Comparison of ENCODE assay signal across 10 mouse cellular contexts in genomic region chr1:80830196-80830794, GRCm38 (mm10).
DNase-seq lines count a peak whose midpoint lies in the region; ATAC-seq lines count a peak whose summit lies in the region.
"Had no signal": no experiment of that assay in that cellular context is flagged by ENCODE, and none has a peak within 500 bp of the region (broad histone marks: within the 10 kb centered on the region; RNA-seq: fewer than 3 reads in every experiment).

No protein-coding gene starts in this region.

- H3K4me1 ChIP-seq in hindbrain, embryonic 13.5 days (replicated peaks), result no peaks in the 10 kb centered on the region
- no peaks in the 10 kb centered on the region for H3K4me1 ChIP-seq in hindbrain, embryonic 10.5 days (replicated peaks)
- H3K4me1 ChIP-seq: heart, embryonic 15.5 days had no signal

- DNase-seq in hindbrain, embryonic 10.5 days (ENCODE audit: low spot score), result no peak
- peak; percentile 39 for DNase-seq in right cerebral cortex, adult 18-20 months
- no peak for DNase-seq in right cerebral cortex, postnatal 14 days
- DNase-seq in embryo, embryonic 10.5 days (ENCODE audit: low spot score), result peak; percentile 70
- DNase-seq in retina, postnatal 1 day, result peak; percentile 58
- DNase-seq in frontal cortex, postnatal 25 days (ENCODE audit: low spot score in 2 of 2), result no peak
- DNase-seq in urinary bladder, postnatal 4 days (ENCODE audit: low spot score in 2 of 2), result no peak

- H3K36me3 ChIP-seq in hindbrain, embryonic 13.5 days, result no peaks in the 10 kb centered on the region
- H3K36me3 ChIP-seq in hindbrain, embryonic 10.5 days, result no peaks in the 10 kb centered on the region
- H3K36me3 ChIP-seq: heart, embryonic 15.5 days had no signal

- H3K9me3 ChIP-seq in hindbrain, embryonic 13.5 days, result no peaks in the 10 kb centered on the region
- no peaks in the 10 kb centered on the region for H3K9me3 ChIP-seq in hindbrain, embryonic 10.5 days
- H3K9me3 ChIP-seq: heart, embryonic 15.5 days had no signal

- no peak overlapping the region for H3K27ac ChIP-seq in hindbrain, embryonic 13.5 days
- H3K27ac ChIP-seq in hindbrain, embryonic 10.5 days, result no peak overlapping the region
- H3K27ac ChIP-seq: heart, embryonic 15.5 days; macrophage had no signal

- no peak overlapping the region for H3K9ac ChIP-seq in hindbrain, embryonic 13.5 days
- H3K9ac ChIP-seq: heart, embryonic 15.5 days had no signal

- ATAC-seq in hindbrain, embryonic 13.5 days (ENCODE audit: low FRiP score), result peak; percentile 52; the same call in 1 of the 2 replicates

- no peak overlapping the region for H3K4me2 ChIP-seq in hindbrain, embryonic 13.5 days
- H3K4me2 ChIP-seq: heart, embryonic 15.5 days had no signal

- no peak overlapping the region for H3K4me3 ChIP-seq in hindbrain, embryonic 13.5 days
- H3K4me3 ChIP-seq in hindbrain, embryonic 10.5 days, result no peak overlapping the region
- H3K4me3 ChIP-seq: heart, embryonic 15.5 days had no signal

- no peaks in the 10 kb centered on the region for H3K27me3 ChIP-seq in hindbrain, embryonic 13.5 days
- H3K27me3 ChIP-seq in hindbrain, embryonic 10.5 days (ENCODE audit: insufficient read depth, poor library complexity, severe bottlenecking), result no peaks in the 10 kb centered on the region
- H3K27me3 ChIP-seq: heart, embryonic 15.5 days had no signal

Comparison
In these comparisons a context has a peak if more than half of its experiments do, and no peak if none do; other contexts are left out.
1. DNase-seq: peak in right cerebral cortex, adult 18-20 months (single experiment), embryo, embryonic 10.5 days (single experiment) and retina, postnatal 1 day (single experiment); none in hindbrain, embryonic 10.5 days (single experiment), right cerebral cortex, postnatal 14 days (single experiment), frontal cortex, postnatal 25 days (0 of 2) and urinary bladder, postnatal 4 days (0 of 2).